In the genomic region with DNA sequence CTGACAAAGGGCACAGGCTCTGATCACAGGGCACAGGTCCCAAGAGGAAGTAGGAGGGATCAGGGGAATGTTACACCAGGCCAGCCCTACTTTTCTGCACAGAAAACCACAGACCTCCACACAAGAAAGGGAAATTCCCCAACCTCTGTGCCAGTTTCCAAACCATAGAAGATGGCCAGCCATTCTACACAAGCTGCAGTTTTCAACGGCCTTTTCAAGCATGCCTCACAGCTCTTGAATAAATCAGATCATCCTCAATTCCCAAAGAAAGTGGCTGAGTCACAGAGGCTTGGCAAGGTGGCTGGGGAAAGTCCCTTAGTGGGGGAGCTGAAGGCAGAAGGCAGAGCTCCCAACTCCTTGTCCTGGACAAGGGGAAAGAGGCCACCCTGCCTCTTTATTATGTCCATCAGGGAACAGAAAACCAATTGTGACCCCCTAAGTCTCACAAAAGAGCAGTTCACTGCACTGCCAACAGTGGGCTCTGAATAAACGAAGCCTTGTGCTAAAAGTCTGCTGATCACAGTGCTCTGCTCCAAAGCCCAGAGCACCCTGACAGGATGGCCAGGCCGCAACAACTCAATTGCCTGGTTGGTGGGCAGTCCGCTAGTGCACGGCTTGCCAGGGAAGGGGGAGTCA, we compare ENCODE assay signal across 9 mouse cellular contexts.
DNase-seq lines count a peak whose midpoint lies in the region; ATAC-seq lines count a peak whose summit lies in the region.
"Had no signal": no experiment of that assay in that cellular context is flagged by ENCODE, and none has a peak within 500 bp of the region (broad histone marks: within the 10 kb centered on the region; RNA-seq: fewer than 3 reads in every experiment).

No protein-coding gene starts in this region.

- no peak overlapping the region for H3K27ac ChIP-seq in heart, embryonic 12.5 days (ENCODE audit: poor library complexity, severe bottlenecking)
- H3K27ac ChIP-seq: macrophage had no signal

- peak; percentile 64 to 71 for DNase-seq in heart, adult 18-20 months
- DNase-seq in cerebellum, adult 11 months, result peak; percentile 17
- DNase-seq in gastrocnemius, adult 8-10 months (ENCODE audit: low spot score in 2 of 2), result peak; percentile 45 to 52
- peak; percentile 74 to 76 for DNase-seq in left cerebral cortex, adult 9 months (ENCODE audit: low spot score in 2 of 2)
- DNase-seq in right cerebral cortex, postnatal 14 days, result peak; percentile 29
- DNase-seq in kidney, postnatal 14 days, result no peak
- DNase-seq in yolk sac, embryonic 10.5 days (ENCODE audit: low spot score), result no peak

- no peak overlapping the region for H3K4me3 ChIP-seq in heart, embryonic 12.5 days

- H3K9ac ChIP-seq in heart, embryonic 12.5 days, result no peak overlapping the region

- 73% methylated on average over 5 of the region's 5 CpGs for WGBS in heart, embryonic 12.5 days

- H3K4me1 ChIP-seq in heart, embryonic 12.5 days (replicated peaks), result no peaks in the 10 kb centered on the region

- H3K27me3 ChIP-seq in heart, embryonic 12.5 days (replicated peaks), result no peaks in the 10 kb centered on the region

- no peak for ATAC-seq in heart, embryonic 12.5 days (ENCODE audit: insufficient number of reproducible peaks, low FRiP score)

- H3K9me3 ChIP-seq in heart, embryonic 12.5 days (replicated peaks), result no peaks in the 10 kb centered on the region

- H3K4me2 ChIP-seq in heart, embryonic 12.5 days, result no peak overlapping the region

- no peaks in the 10 kb centered on the region for H3K36me3 ChIP-seq in heart, embryonic 12.5 days

Comparison
In these comparisons a context has a peak if more than half of its experiments do, and no peak if none do; other contexts are left out.
1. DNase-seq: peak in heart, adult 18-20 months (2 of 2), cerebellum, adult 11 months (single experiment), gastrocnemius, adult 8-10 months (2 of 2), left cerebral cortex, adult 9 months (2 of 2) and right cerebral cortex, postnatal 14 days (single experiment); none in kidney, postnatal 14 days (single experiment) and yolk sac, embryonic 10.5 days (single experiment).